Mouse (Mus musculus) cerebellum, adult 2 months (tissue): ENCODE data around the gene Crtc1.

Experiments
- CTCF ChIP-seq: fragments of 200-500 bp; IDR thresholded peaks from 2 replicates; pipeline ENCODE4 v1.5.1; 2011; ENCODE audit warnings: low read depth, mild to moderate bottlenecking, control low read depth, low read length, moderate library complexity, borderline replicate concordance; ENCODE audit not compliant: insufficient read depth
- POLR2A ChIP-seq: fragments of 200-500 bp; IDR thresholded peaks from 2 replicates; pipeline ENCODE4 v1.6.1; 2011; ENCODE audit warnings: low read length, control low read depth, borderline replicate concordance; ENCODE audit not compliant: insufficient read depth

DNA sequence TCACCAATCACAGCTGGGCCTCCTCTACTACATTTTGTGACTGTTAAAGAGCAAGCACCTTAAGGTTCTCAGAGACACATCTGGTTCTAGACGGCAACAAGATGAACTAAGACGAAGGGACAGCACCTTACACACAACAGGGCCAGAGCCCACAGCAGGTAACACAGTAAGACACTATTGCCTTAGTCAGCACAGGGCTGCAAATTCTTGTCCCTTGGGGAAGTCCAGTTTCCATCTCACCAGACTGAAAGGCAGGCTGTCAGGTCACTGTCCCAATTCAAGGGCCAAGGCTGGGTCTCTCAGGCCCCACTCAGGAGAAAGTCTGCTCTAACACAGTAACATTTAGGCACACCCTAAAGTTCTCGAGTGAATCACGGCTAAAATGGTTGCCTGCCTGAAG is 91.9 kb downstream of the Crtc1 start:
- TF ChIP-seq POLR2A, result no peak
- no peak for TF ChIP-seq CTCF
